ENCODE assay signal across 8 mouse cellular contexts in genomic region chr9:35558257-35559008, GRCm38 (mm10). TPM values are rescaled to one million over a fixed set of nuclear protein-coding genes. Genes with fewer than 3 reads are reported as not detected.
A peak's percentile ranks its signal among the peaks of the same experiment; 100 is the strongest.
DNase-seq lines count a peak whose midpoint lies in the region; ATAC-seq and TF ChIP-seq lines count a peak whose summit lies in the region.

Gene Ddx25 (minus strand): TSS chr9:35558528.
Gene Pus3 (plus strand): TSS chr9:35558595.

- peaks cover 23% of the 10 kb centered on the region for H3K36me3 ChIP-seq in heart, embryonic 14.5 days (ENCODE audit: control insufficient read depth, insufficient read depth, low read length)
- peaks cover 11% of the 10 kb centered on the region for H3K36me3 ChIP-seq in embryonic facial prominence, embryonic 12.5 days
- peaks cover 9% of the 10 kb centered on the region for H3K36me3 ChIP-seq in hindbrain, postnatal 0 days (ENCODE audit: insufficient read depth, low read length)
- peaks cover 26% of the 10 kb centered on the region for H3K36me3 ChIP-seq in limb, embryonic 10.5 days
- peaks cover 15% of the 10 kb centered on the region for H3K36me3 ChIP-seq in neural tube, embryonic 12.5 days

- peak within 1 kb of the TSS; percentile 66 to 84 for H3K27ac ChIP-seq in heart, embryonic 14.5 days (replicated peaks in 1 of 2; ENCODE audit: control insufficient read depth in 1 of 2, insufficient read depth in 1 of 2, low read depth in 2 of 2, low read length in 2 of 2)
- H3K27ac ChIP-seq in embryonic facial prominence, embryonic 12.5 days = peak within 1 kb of the TSS; percentile 75
- H3K27ac ChIP-seq in hindbrain, postnatal 0 days = peak within 1 kb of the TSS; percentile 86
- peak within 1 kb of the TSS; percentile 89 for H3K27ac ChIP-seq in limb, embryonic 10.5 days
- peak within 1 kb of the TSS; percentile 74 for H3K27ac ChIP-seq in neural tube, embryonic 12.5 days

- H3K9me3 ChIP-seq in heart, embryonic 14.5 days (ENCODE audit: control insufficient read depth, low read length) = no peaks in the 10 kb centered on the region
- H3K9me3 ChIP-seq in embryonic facial prominence, embryonic 12.5 days = no peaks in the 10 kb centered on the region
- no peaks in the 10 kb centered on the region for H3K9me3 ChIP-seq in hindbrain, postnatal 0 days (ENCODE audit: low read length)
- H3K9me3 ChIP-seq in limb, embryonic 10.5 days (replicated peaks) = no peaks in the 10 kb centered on the region
- no peaks in the 10 kb centered on the region for H3K9me3 ChIP-seq in neural tube, embryonic 12.5 days

- H3K4me1 ChIP-seq in heart, embryonic 14.5 days (ENCODE audit: control insufficient read depth in 2 of 2, insufficient read depth in 2 of 2, low read length in 2 of 2) = peaks cover 11 to 20% of the 10 kb centered on the region in 2 experiments
- H3K4me1 ChIP-seq in embryonic facial prominence, embryonic 12.5 days = peaks cover 16% of the 10 kb centered on the region
- H3K4me1 ChIP-seq in hindbrain, postnatal 0 days (ENCODE audit: insufficient read depth, low read length) = peaks cover 3% of the 10 kb centered on the region; the same call in 1 of the 2 replicates
- peaks cover 19% of the 10 kb centered on the region for H3K4me1 ChIP-seq in limb, embryonic 10.5 days
- H3K4me1 ChIP-seq in neural tube, embryonic 12.5 days = peaks cover 13% of the 10 kb centered on the region

- H3K9ac ChIP-seq in heart, embryonic 14.5 days (ENCODE audit: low read length) = peak within 1 kb of the TSS; percentile 76
- peak within 1 kb of the TSS; percentile 71 for H3K9ac ChIP-seq in embryonic facial prominence, embryonic 12.5 days
- H3K9ac ChIP-seq in hindbrain, postnatal 0 days (replicated peaks; ENCODE audit: low read length) = peak within 1 kb of the TSS; percentile 64
- peak within 1 kb of the TSS; percentile 60 for H3K9ac ChIP-seq in neural tube, embryonic 12.5 days

- peak within 1 kb of the TSS; percentile 99 for H3K4me2 ChIP-seq in heart, embryonic 14.5 days (ENCODE audit: low read length)
- H3K4me2 ChIP-seq in embryonic facial prominence, embryonic 12.5 days (replicated peaks) = peak within 1 kb of the TSS; percentile 97
- H3K4me2 ChIP-seq in hindbrain, postnatal 0 days (ENCODE audit: low read depth, low read length) = peak within 1 kb of the TSS; percentile 87
- peak within 1 kb of the TSS; percentile 92 for H3K4me2 ChIP-seq in neural tube, embryonic 12.5 days (replicated peaks)

- H3K4me3 ChIP-seq in heart, embryonic 14.5 days (ENCODE audit: control insufficient read depth in 1 of 2, insufficient read depth in 1 of 2, low read depth in 1 of 2, low read length in 2 of 2) = peak within 1 kb of the TSS; percentile 83
- H3K4me3 ChIP-seq in embryonic facial prominence, embryonic 12.5 days = peak within 1 kb of the TSS; percentile 71
- peak within 1 kb of the TSS; percentile 71 for H3K4me3 ChIP-seq in hindbrain, postnatal 0 days (ENCODE audit: low read length)
- peak within 1 kb of the TSS; percentile 74 for H3K4me3 ChIP-seq in limb, embryonic 10.5 days
- peak within 1 kb of the TSS; percentile 68 for H3K4me3 ChIP-seq in neural tube, embryonic 12.5 days

- DNase-seq in heart, adult 11 months = no peak
- DNase-seq in adrenal gland, postnatal 14 days = peak; percentile 45
- DNase-seq in hindbrain, postnatal 0 days (ENCODE audit: low spot score) = peak; percentile 87
- DNase-seq in limb, embryonic 10.5 days (ENCODE audit: low spot score) = peak; percentile 80
- peak; percentile 66 for DNase-seq in thymus, postnatal 4 days

- ATAC-seq in heart, embryonic 14.5 days (ENCODE audit: insufficient number of reproducible peaks, insufficient read depth, low FRiP score, low read depth) = peak; percentile 61
- peak; percentile 72 for ATAC-seq in embryonic facial prominence, embryonic 12.5 days (ENCODE audit: insufficient number of reproducible peaks, insufficient read depth, low FRiP score, low TSS enrichment)
- peak; percentile 90 for ATAC-seq in hindbrain, postnatal 0 days
- ATAC-seq in neural tube, embryonic 12.5 days (ENCODE audit: low FRiP score, low read depth) = peak; percentile 83

- peaks cover 10% of the 10 kb centered on the region for H3K27me3 ChIP-seq in heart, embryonic 14.5 days (ENCODE audit: control insufficient read depth, insufficient read depth, low read length)
- H3K27me3 ChIP-seq in embryonic facial prominence, embryonic 12.5 days = no peaks in the 10 kb centered on the region
- no peaks in the 10 kb centered on the region for H3K27me3 ChIP-seq in hindbrain, postnatal 0 days (ENCODE audit: insufficient read depth, low read length)
- peaks cover 11% of the 10 kb centered on the region; the same call in 1 of the 2 replicates for H3K27me3 ChIP-seq in limb, embryonic 10.5 days (ENCODE audit: low read depth, poor library complexity, severe bottlenecking)
- H3K27me3 ChIP-seq in neural tube, embryonic 12.5 days (replicated peaks) = no peaks in the 10 kb centered on the region

- no peak for TF ChIP-seq CTCF in hindbrain, postnatal 0 days (IDR thresholded peaks at IDR 0.05; ENCODE audit: low read depth)

- under 1% methylated on average over 58 of the region's 59 CpGs for WGBS in heart, embryonic 14.5 days
- WGBS in embryonic facial prominence, embryonic 12.5 days = 1% methylated on average over 58 of the region's 59 CpGs
- under 1% methylated on average over 58 of the region's 59 CpGs for WGBS in hindbrain, postnatal 0 days
- WGBS in limb, embryonic 10.5 days = 1% methylated on average over 59 of the region's 59 CpGs
- 1% methylated on average over 59 of the region's 59 CpGs for WGBS in neural tube, embryonic 12.5 days

RNA-seq across cellular contexts. Expression of gene Ddx25, which starts in this region (rescaled TPM):
- 0.73 and 0.89 TPM in 2 replicates for polyA plus RNA-seq in heart, embryonic 14.5 days (2014; fragmentation: Nextera tagmentation; extraction: Ambion mirVana)
- 0.67 and 0.68 TPM in 2 replicates for total RNA-seq in adrenal gland, postnatal 14 days (2021)
- 6.2 and 6.4 TPM in 2 replicates for polyA plus RNA-seq in embryonic facial prominence, embryonic 12.5 days (2016; fragmentation: Nextera tagmentation; extraction: Ambion mirVana)
- total RNA-seq in hindbrain, postnatal 0 days (2014; rRNA removed) = 19.7 and 19.8 TPM in 2 replicates
- 23.3 and 24.4 TPM in 2 replicates for polyA plus RNA-seq in hindbrain, postnatal 0 days (2015; fragmentation: Nextera tagmentation; extraction: Ambion mirVana)
- 4.9 and 6.0 TPM in 2 replicates for polyA plus RNA-seq in limb, embryonic 10.5 days (2016; fragmentation: Nextera tagmentation; extraction: Ambion mirVana)
- 14.5 and 15.7 TPM in 2 replicates for polyA plus RNA-seq in neural tube, embryonic 12.5 days (2016; fragmentation: Nextera tagmentation; extraction: Ambion mirVana)

RNA-seq across cellular contexts. Expression of gene Pus3, which starts in this region (rescaled TPM):
- 13.8 and 14.4 TPM in 2 replicates for polyA plus RNA-seq in heart, embryonic 14.5 days (2014; fragmentation: Nextera tagmentation; extraction: Ambion mirVana)
- 14.1 and 16.3 TPM in 2 replicates for total RNA-seq in adrenal gland, postnatal 14 days (2021)
- 20.9 and 21.4 TPM in 2 replicates for polyA plus RNA-seq in embryonic facial prominence, embryonic 12.5 days (2016; fragmentation: Nextera tagmentation; extraction: Ambion mirVana)
- 8.3 and 10.2 TPM in 2 replicates for total RNA-seq in hindbrain, postnatal 0 days (2014; rRNA removed)
- 12.2 and 13.7 TPM in 2 replicates for polyA plus RNA-seq in hindbrain, postnatal 0 days (2015; fragmentation: Nextera tagmentation; extraction: Ambion mirVana)
- 21.2 and 22.3 TPM in 2 replicates for polyA plus RNA-seq in limb, embryonic 10.5 days (2016; fragmentation: Nextera tagmentation; extraction: Ambion mirVana)
- polyA plus RNA-seq in neural tube, embryonic 12.5 days (2016; fragmentation: Nextera tagmentation; extraction: Ambion mirVana) = 17.2 and 17.6 TPM in 2 replicates

Comparison
In these comparisons a context has a peak if more than half of its experiments do, and no peak if none do; other contexts are left out.
1. RNA of gene Ddx25 (total RNA-seq): 19.7 to 19.8 TPM in hindbrain, postnatal 0 days; 0.67 to 0.68 TPM in adrenal gland, postnatal 14 days; every median in the first group is over 10 times any median in the second.
2. Peak in every context shown above with its lines, with median percentiles within 50 percentile points of each other: ATAC-seq, H3K27ac ChIP-seq, H3K4me2 ChIP-seq, H3K4me3 ChIP-seq and H3K9ac ChIP-seq.